Mouse (Mus musculus) myocyte (in vitro differentiated cells): ENCODE measurements around the gene Chd2.

Source experiments
- E2F4 ChIP-seq: IDR thresholded peaks from one replicate; pipeline ENCODE4 v1.6.1; 2011; ENCODE audit warnings: mild to moderate bottlenecking, control low read depth, moderate library complexity; ENCODE audit not compliant: insufficient read depth
- SRF ChIP-seq: IDR thresholded peaks from one replicate; pipeline ENCODE4 v1.6.1; 2011; ENCODE audit warnings: low read depth; ENCODE audit not compliant: control insufficient read depth, insufficient read length
- TCF12 ChIP-seq: IDR thresholded peaks from one replicate; pipeline ENCODE4 v1.6.1; 2011; ENCODE audit warnings: mild to moderate bottlenecking, control low read depth; ENCODE audit not compliant: poor library complexity, insufficient read depth, severe bottlenecking
- USF1 ChIP-seq: IDR thresholded peaks from one replicate; pipeline ENCODE4 v1.6.1; 2011; ENCODE audit warnings: low read depth, mild to moderate bottlenecking, control low read depth, moderate library complexity

GRCm38 (mm10) chr7:73426235-73426634 lies 115.4 kb downstream of the Chd2 start:
- TF ChIP-seq E2F4 = no peak
- TF ChIP-seq USF1 = no peak
- TF ChIP-seq TCF12 = no peak
- no peak for TF ChIP-seq SRF
